Mouse (Mus musculus) CH12.LX (cell line): ENCODE data around the gene Plekha6.

ENCODE experiments used
- CHD2 ChIP-seq: IDR thresholded peaks from 2 replicates; pipeline ENCODE4 v1.6.1; 2011; ENCODE audit warnings: low read length, improper control_type of control experiment
- CTCF ChIP-seq, 2 experiments: IDR thresholded peaks in 1 of 2; conservative IDR thresholded peaks in 1 of 2; 2 replicates each; pipeline ENCODE4 v1.5.1; 2011 to 2012; ENCODE audit warnings: low read depth in 2 of 2, low read length in 2 of 2, improper control_type of control experiment in 1 of 2, inconsistent platforms in 1 of 2, mild to moderate bottlenecking in 1 of 2, moderate library complexity in 1 of 2
- EP300 ChIP-seq: IDR thresholded peaks from 2 replicates; pipeline ENCODE4 v1.6.1; 2011; ENCODE audit warnings: low read length, improper control_type of control experiment
- ETS1 ChIP-seq: conservative IDR thresholded peaks from 2 replicates; pipeline ENCODE4 v1.6.1; 2012; ENCODE audit warnings: low read depth, mild to moderate bottlenecking, inconsistent platforms, low read length, improper control_type of control experiment, moderate library complexity
- MAX ChIP-seq: IDR thresholded peaks from 2 replicates; pipeline ENCODE4 v1.6.1; 2011; ENCODE audit warnings: low read length, improper control_type of control experiment
- MXI1 ChIP-seq: IDR thresholded peaks from 2 replicates; pipeline ENCODE4 v1.6.1; 2011; ENCODE audit warnings: mild to moderate bottlenecking, low read depth, low read length, improper control_type of control experiment
- MYC ChIP-seq: IDR thresholded peaks from 2 replicates; pipeline ENCODE4 v1.6.1; 2011; ENCODE audit warnings: low read depth, mild to moderate bottlenecking, improper control_type of control experiment, low read length
- POLR2A ChIP-seq: IDR thresholded peaks from 2 replicates; pipeline ENCODE4 v1.6.1; 2011; ENCODE audit warnings: low read depth, mild to moderate bottlenecking, improper control_type of control experiment, low read length
- POLR2AphosphoS2 ChIP-seq: IDR thresholded peaks from 2 replicates; pipeline ENCODE4 v1.6.1; 2011; ENCODE audit warnings: low read depth, low read length, improper control_type of control experiment
- UBTF ChIP-seq: IDR thresholded peaks from 2 replicates; pipeline ENCODE4 v1.6.1; 2012; ENCODE audit warnings: low read depth, mild to moderate bottlenecking, inconsistent platforms, low read length, improper control_type of control experiment, moderate library complexity
- ZKSCAN1 ChIP-seq: IDR thresholded peaks from 2 replicates; pipeline ENCODE4 v1.6.1; 2012; ENCODE audit warnings: low read depth, inconsistent platforms, low read length, improper control_type of control experiment, borderline replicate concordance

DNA sequence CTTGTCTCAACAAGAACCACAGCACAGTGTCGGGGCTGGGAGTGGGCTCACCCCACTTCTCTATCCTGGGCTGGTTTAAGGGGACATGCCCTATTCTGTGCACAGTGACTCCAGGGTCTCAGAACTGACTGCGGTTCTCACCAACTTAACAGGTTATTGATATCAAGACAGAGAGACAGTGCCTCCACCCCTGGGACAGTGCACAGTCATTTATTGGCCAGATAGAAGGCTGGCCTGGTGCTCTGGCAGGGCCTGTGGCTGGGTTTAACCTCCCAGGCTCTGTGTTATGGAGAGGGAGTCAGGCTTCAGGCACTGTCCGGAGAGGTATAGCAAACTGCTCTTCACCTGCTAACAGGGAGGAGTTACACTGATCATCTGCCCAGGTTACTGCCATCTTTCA is 88.2 kb downstream of the Plekha6 start:
- TF ChIP-seq ETS1, result no peak
- no peak for TF ChIP-seq POLR2A
- no peak for TF ChIP-seq MYC
- no peak for TF ChIP-seq POLR2AphosphoS2
- no peak for TF ChIP-seq UBTF
- TF ChIP-seq EP300, result no peak
- TF ChIP-seq ZKSCAN1, result no peak
- no peak for TF ChIP-seq CTCF (conservative IDR thresholded peaks at IDR 0.05 in 1 of 2, IDR thresholded peaks at IDR 0.05 in 1 of 2; ENCODE audit: low read depth in 2 of 2, low read length in 2 of 2)
- no peak for TF ChIP-seq MXI1
- no peak for TF ChIP-seq CHD2
- TF ChIP-seq MAX, result no peak
